Mouse (Mus musculus) heart, embryonic 10.5 days (tissue): Measurements from ENCODE around the gene Tex2. TPM values are rescaled to one million over a fixed set of nuclear protein-coding genes. Genes with fewer than 3 reads are reported as not detected.

ENCODE experiments used
- DNase-seq: peaks from one replicate; pipeline ENCODE4 v3.0.0-alpha.2; 2017; ENCODE audit warnings: low spot score
- H3K27ac ChIP-seq: fragments of 300-500 bp; sonication (generic); 2 replicates; pipeline ENCODE4 v1.5.1; 2016; ENCODE audit warnings: mild to moderate bottlenecking
- H3K27me3 ChIP-seq: fragments of 300-500 bp; sonication (generic); 2 replicates; pipeline ENCODE4 v1.6.1; 2016; ENCODE audit warnings: mild to moderate bottlenecking; ENCODE audit not compliant: poor library complexity, insufficient read depth, severe bottlenecking
- H3K36me3 ChIP-seq: fragments of 300-500 bp; sonication (generic); 2 replicates; pipeline ENCODE4 v1.6.1; 2016; ENCODE audit warnings: mild to moderate bottlenecking, moderate library complexity
- H3K4me1 ChIP-seq: fragments of 300-500 bp; sonication (generic); 2 replicates; pipeline ENCODE4 v1.6.1; 2016; ENCODE audit warnings: mild to moderate bottlenecking
- H3K4me3 ChIP-seq: fragments of 300-500 bp; sonication (generic); 2 replicates; pipeline ENCODE4 v1.5.1; 2016; ENCODE audit warnings: mild to moderate bottlenecking, moderate library complexity
- H3K9me3 ChIP-seq: fragments of 300-500 bp; sonication (generic); 2 replicates; pipeline ENCODE4 v1.6.1; 2016; ENCODE audit warnings: mild to moderate bottlenecking, moderate library complexity
- WGBS: fragments of 180-500 bp; shearing (Covaris S2); methylation state at CpG from one replicate; pipeline ENCODE4 v1.1.7; 2016; 5-methylcytosine and 5-hydroxymethylcytosine counted together
- polyA plus RNA-seq: library from polyadenylated mRNA; unstranded; fragments of >200 nt; fragmentation: Nextera tagmentation; extraction: Ambion mirVana; gene quantifications from 2 replicates; pipeline ENCODE4 v1.2.1, GENCODE M21; 2016

Gene Tex2
- polyA plus RNA-seq, 1 experiment from 2014 or later = 12.5 TPM

DNA sequence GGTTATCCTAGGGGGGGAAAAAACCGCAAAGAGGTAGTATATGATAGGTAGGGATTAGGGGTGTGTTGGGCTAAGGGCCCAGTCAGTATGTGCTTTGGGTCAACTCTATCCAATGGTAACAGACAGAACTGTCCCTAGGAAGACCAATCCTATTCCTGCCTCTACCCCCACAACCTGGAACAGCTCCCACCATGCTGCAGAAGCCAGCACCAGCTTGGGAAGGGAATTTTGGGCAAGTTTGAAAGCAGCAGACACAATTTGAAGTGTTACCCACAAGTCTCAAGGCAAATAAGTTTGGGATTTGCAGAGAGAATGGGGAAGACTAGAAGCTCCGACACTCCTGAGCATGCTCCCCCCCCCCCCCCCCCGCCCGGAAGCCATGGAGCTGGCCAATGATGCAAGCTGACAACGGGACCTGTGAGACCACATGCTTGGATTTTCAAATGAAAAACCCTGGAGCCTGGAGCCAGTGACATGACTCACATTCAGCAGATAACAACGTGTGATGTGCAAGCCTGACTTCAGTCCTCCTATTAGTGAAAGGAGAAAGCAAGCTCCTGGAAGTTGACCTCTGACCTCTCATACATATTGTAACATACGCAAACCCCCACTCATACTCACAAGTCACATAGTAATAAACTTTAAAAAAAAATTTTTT, 124.1 kb downstream of the Tex2 start:
- no peaks in the 10 kb centered on the region for H3K36me3 ChIP-seq
- H3K27ac ChIP-seq = 0 out of 2 replicates have a peak overlapping the region, but pooled peaks have one; percentile 91
- peaks cover 18% of the 10 kb centered on the region for H3K4me1 ChIP-seq
- 54% methylated on average over 7 of the region's 7 CpGs for WGBS
- H3K9me3 ChIP-seq = no peaks in the 10 kb centered on the region
- no peaks in the 10 kb centered on the region for H3K27me3 ChIP-seq
- no peak overlapping the region for H3K4me3 ChIP-seq
- no peak for DNase-seq

DNA sequence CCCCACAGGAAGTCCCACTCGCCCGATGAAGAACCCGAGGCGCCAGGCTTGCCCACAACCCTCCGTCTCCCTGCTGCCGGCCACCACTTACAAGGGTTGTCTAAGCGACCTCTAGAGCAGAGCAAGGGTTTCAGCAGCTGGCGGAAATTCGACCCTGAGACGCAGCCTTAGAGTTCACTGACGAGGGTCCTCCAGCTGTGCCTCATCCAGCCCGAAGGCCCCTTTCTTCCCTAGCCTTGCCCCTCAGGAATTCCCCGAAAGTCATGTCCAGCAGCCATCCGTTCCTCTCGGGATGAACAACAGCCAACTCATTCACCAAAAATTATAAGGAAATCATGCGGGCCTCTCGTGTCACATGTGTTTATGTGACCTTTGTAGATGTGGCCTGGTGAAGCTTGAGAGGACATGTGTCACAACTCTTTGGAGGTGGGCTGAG, 125.1 kb downstream of the Tex2 start:
- no peak for DNase-seq
- H3K4me1 ChIP-seq = peaks cover 18% of the 10 kb centered on the region
- H3K9me3 ChIP-seq = no peaks in the 10 kb centered on the region
- peak overlapping the region; percentile 89 for H3K4me3 ChIP-seq
- no peaks in the 10 kb centered on the region for H3K27me3 ChIP-seq
- H3K27ac ChIP-seq = peak overlapping the region; percentile 91
- WGBS = 14% methylated on average over 17 of the region's 17 CpGs
- no peaks in the 10 kb centered on the region for H3K36me3 ChIP-seq

DNA sequence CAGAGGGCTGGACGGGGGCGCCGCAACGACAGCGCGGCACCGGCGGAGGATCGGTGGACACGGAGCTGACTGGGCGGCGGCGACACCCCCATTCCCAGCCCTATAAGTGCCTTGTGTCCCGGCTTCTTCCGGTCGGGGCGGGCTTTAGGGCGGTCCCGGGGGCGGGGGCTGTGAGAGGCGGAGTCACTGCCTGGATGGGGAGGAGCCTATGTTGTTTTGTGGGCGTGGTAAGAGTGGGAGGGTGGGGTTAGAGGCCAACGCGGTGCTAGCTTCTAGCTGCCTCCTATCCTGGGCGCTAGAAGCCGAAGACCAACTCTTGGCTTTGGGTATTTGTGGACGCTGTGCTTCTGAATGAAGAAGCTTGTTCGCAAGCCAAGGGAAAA, 125.5 kb downstream of the Tex2 start, which contains the start of gene Ern1:
Gene Ern1 (minus strand): TSS at position 120 of the 383 bp plus-strand sequence.
- Histone ChIP-seq H3K4me1 (peaks cover 18% of the 10 kb centered on the region), H3K36me3 (no peaks in the 10 kb centered on the region), H3K27me3 (no peaks in the 10 kb centered on the region), H3K4me3 (peak within 1 kb of the TSS; percentile 89), H3K9me3 (no peaks in the 10 kb centered on the region), H3K27ac (peak within 1 kb of the TSS; percentile 91)
- WGBS = under 1% methylated on average over 28 of the region's 28 CpGs
- DNase-seq = peak; percentile 99

DNA sequence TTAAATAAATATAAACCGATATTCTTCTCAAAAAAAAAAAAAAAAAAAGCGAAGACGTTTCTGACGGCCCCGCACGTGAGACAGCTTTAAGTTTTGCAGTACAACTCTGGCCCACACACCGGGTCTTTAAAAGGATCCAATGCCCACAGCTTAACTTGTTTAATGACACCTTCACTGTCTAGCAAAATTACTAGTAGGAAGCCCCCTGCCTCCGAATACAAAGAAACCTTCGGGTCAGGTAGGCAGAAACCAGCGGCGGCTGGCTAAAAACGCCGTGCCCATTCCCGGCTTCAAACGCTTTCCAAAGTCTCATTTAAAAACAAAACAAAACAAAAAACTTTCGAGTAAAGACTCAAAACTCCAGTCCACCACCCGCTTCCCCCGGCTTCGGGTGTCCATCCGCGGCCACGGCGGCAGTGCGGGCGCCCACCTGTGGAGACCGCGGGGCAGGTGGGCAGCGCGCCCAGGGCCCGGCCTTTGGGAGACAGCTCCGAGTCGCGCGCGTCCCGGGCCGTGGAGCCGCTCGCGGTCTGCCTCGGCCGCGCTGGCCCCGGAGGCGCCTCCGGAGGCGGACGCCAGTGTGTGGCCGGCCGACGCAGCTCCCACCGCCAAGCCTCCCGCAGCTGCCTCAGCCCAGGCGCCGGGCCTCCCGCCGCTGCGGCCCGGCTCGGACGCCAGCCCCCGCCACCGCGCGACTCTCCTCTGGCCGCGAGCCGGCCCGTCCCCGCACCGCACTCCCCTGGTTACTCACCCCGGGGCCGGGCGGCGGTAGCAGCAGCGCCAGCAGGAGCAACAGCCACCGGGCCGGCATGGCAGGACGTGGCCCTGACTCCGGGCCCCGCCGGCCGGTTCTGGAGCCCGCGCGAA, 126.1 kb downstream of the Tex2 start:
- peak overlapping the region; percentile 89 for H3K4me3 ChIP-seq
- peak; percentile 75 for DNase-seq

DNA sequence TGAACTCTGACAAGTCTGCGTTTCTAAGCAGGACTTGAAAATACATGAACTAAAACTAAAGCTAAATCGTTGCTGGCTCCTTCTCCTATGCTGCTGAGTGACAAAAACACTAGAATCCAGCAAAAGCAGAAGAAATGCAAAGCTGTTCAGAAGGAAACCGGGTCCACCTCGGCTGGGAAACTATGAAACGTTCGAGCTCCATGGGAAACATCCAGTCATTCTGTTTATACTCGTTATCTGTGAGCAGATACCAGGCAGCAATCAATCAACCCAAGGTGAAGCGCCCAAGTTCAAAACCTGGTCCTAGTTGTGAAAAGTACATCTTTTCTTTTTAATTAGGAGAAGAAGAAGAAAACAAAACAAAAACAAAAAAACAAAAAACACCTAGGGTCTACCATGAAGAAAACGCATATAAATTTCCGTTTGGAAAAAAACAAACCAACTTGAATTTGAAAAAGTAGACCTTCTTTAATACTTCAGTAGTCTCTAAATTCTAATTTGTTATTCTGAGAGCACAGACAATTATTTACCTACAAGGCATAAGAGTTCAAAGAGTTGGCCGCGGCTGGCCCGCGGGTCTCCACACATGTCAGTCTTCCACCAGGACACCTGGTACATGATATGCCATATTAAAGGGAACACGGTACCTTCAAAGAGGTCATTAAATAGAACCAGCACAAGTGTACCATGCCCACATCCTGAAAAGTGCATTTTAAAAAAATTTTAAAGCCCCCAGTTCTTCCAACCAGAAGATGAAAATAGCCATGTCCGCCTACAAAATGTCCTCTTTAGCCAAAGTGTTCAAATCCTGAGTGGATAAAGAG, 127.0 kb downstream of the Tex2 start:
- no peak for DNase-seq
- H3K4me1 ChIP-seq = peaks cover 18% of the 10 kb centered on the region
- no peak overlapping the region for H3K27ac ChIP-seq
- WGBS = 36% methylated on average over 16 of the region's 16 CpGs
- H3K9me3 ChIP-seq = no peaks in the 10 kb centered on the region
- no peaks in the 10 kb centered on the region for H3K27me3 ChIP-seq
- no peaks in the 10 kb centered on the region; the same call in 1 of the 2 replicates for H3K36me3 ChIP-seq
- H3K4me3 ChIP-seq = peak overlapping the region; percentile 89

More for the DNA sequence above, 126.1 kb downstream of the Tex2 start:
- Histone ChIP-seq H3K27me3 (no peaks in the 10 kb centered on the region), H3K4me1 (peaks cover 18% of the 10 kb centered on the region), H3K36me3 (no peaks in the 10 kb centered on the region; the same call in 1 of the 2 replicates), H3K27ac (peak overlapping the region; percentile 91), H3K9me3 (no peaks in the 10 kb centered on the region)
- under 1% methylated on average over 86 of the region's 86 CpGs for WGBS

DNA sequence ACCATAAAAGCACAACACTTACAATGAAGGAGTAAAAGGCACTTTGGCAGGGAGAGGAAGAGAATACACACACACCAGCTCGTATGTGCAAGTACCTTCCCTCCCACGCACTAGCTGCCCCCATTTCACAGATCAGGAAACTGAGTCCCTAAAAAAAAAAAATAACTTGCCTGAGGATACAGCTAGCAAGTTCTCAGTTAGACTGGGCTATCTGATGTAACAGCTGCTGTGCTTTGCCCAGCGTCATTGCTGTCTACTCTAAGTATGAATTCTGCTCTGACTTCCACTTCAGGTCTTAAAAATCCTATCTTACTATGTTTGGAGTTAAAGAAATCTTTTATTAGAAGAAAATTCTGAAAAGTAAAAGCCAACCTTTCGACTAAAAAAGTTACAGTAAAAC, 127.6 kb downstream of the Tex2 start:
- Histone ChIP-seq H3K36me3 (no peaks in the 10 kb centered on the region; the same call in 1 of the 2 replicates), H3K27me3 (no peaks in the 10 kb centered on the region), H3K9me3 (no peaks in the 10 kb centered on the region), H3K27ac (no peak overlapping the region), H3K4me3 (peak overlapping the region; percentile 18; the same call in 1 of the 2 replicates), H3K4me1 (peaks cover 18% of the 10 kb centered on the region)
- WGBS = 69% methylated on average over 4 of the region's 4 CpGs
- DNase-seq = no peak

DNA sequence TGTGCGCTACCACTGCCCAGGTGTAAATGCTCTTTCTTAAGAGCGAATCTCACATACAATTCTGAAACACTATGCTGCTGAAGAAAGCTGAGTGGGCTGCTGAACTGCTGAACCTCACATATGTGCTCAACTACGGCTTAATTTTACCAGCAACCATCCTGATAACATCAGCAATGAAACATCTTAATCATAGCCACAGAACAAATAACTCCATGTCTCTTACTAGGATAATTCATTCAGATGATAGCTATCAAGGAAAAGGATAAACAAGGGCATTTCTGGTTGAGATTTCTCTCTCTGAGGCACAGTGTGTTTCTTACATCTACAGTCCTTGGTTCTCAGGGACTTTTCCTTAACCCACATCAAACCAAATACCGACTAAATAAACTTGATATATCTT, 128.3 kb downstream of the Tex2 start:
- no peaks in the 10 kb centered on the region; the same call in 1 of the 2 replicates for H3K36me3 ChIP-seq
- no peak overlapping the region for H3K4me3 ChIP-seq
- H3K4me1 ChIP-seq = peaks cover 21% of the 10 kb centered on the region
- no peak for DNase-seq
- H3K27ac ChIP-seq = no peak overlapping the region
- H3K9me3 ChIP-seq = no peaks in the 10 kb centered on the region
- WGBS = 94% methylated on average over 4 of the region's 4 CpGs
- H3K27me3 ChIP-seq = no peaks in the 10 kb centered on the region

DNA sequence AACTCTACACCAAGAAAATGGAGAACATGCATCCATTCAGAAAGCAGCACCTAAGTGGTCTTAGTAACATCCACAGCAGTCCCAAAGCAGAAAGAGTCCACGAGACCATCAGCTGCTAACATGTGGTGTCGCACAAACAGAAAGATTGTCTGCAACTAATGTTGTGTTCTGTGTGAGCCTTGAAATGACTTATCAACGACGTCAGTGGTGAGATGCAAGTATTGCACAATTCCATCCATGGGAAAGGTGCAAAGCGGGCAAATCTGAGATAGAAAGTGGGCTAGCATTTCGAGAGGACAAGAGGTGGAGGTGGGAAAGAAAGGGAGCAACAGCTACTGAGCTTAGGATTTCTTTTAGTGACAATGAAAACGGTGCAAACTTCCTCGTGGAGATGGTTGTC, 130.4 kb downstream of the Tex2 start:
- H3K27me3 ChIP-seq = no peaks in the 10 kb centered on the region
- peaks cover 9% of the 10 kb centered on the region; the same call in 1 of the 2 replicates for H3K4me1 ChIP-seq
- no peak overlapping the region for H3K27ac ChIP-seq
- no peaks in the 10 kb centered on the region; the same call in 1 of the 2 replicates for H3K36me3 ChIP-seq
- no peak for DNase-seq
- H3K4me3 ChIP-seq = no peak overlapping the region
- WGBS = 86% methylated on average over 8 of the region's 8 CpGs
- no peaks in the 10 kb centered on the region for H3K9me3 ChIP-seq

DNA sequence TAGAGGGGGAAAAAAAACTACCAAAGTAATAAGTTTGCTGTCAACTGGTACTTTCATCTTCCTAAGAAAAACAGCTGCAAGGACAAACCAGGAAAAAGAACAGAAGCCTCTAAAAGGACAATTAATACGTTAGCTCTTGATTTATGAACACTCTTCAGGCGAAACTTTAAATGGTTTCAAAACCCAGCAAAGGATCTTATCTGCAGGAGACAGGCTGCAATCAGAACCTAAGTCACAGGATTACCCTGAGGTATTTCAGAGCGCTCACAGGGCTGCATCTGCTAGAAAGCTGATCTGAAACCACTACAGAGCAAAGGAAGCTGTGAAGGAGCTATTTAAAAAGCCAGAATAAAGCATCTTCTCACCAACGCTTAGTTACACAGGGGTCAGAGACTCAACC, 131.6 kb downstream of the Tex2 start:
- no peak for DNase-seq
- 51% methylated on average over 4 of the region's 4 CpGs for WGBS
- H3K9me3 ChIP-seq = no peaks in the 10 kb centered on the region
- H3K4me3 ChIP-seq = no peak overlapping the region
- H3K36me3 ChIP-seq = no peaks in the 10 kb centered on the region; the same call in 1 of the 2 replicates
- peaks cover 7% of the 10 kb centered on the region; the same call in 1 of the 2 replicates for H3K4me1 ChIP-seq
- no peaks in the 10 kb centered on the region for H3K27me3 ChIP-seq
- H3K27ac ChIP-seq = no peak overlapping the region

DNA sequence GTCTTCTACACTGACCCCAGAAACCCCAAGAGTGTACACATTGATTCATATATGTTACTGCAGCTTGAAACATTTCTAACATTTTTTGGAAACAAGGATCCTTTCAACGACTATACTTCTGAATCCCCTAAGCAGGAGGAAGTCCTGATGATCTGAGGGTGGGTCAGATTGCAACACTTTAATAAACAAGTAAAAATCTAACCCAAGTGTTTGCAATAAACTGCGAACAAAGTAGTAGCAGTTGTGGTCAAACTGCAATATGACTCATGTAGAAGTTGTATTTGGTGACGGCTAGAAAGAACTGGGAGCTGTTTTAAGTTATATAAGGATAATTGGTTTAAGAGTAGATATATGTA, 132.7 kb downstream of the Tex2 start:
- DNase-seq = no peak
- H3K27ac ChIP-seq = no peak overlapping the region
- H3K4me3 ChIP-seq = no peak overlapping the region
- H3K4me1 ChIP-seq = peaks cover 4% of the 10 kb centered on the region; the same call in 1 of the 2 replicates
- WGBS = 88% methylated on average over 3 of the region's 3 CpGs
- no peaks in the 10 kb centered on the region for H3K9me3 ChIP-seq
- no peaks in the 10 kb centered on the region; the same call in 1 of the 2 replicates for H3K36me3 ChIP-seq
- no peaks in the 10 kb centered on the region for H3K27me3 ChIP-seq

DNA sequence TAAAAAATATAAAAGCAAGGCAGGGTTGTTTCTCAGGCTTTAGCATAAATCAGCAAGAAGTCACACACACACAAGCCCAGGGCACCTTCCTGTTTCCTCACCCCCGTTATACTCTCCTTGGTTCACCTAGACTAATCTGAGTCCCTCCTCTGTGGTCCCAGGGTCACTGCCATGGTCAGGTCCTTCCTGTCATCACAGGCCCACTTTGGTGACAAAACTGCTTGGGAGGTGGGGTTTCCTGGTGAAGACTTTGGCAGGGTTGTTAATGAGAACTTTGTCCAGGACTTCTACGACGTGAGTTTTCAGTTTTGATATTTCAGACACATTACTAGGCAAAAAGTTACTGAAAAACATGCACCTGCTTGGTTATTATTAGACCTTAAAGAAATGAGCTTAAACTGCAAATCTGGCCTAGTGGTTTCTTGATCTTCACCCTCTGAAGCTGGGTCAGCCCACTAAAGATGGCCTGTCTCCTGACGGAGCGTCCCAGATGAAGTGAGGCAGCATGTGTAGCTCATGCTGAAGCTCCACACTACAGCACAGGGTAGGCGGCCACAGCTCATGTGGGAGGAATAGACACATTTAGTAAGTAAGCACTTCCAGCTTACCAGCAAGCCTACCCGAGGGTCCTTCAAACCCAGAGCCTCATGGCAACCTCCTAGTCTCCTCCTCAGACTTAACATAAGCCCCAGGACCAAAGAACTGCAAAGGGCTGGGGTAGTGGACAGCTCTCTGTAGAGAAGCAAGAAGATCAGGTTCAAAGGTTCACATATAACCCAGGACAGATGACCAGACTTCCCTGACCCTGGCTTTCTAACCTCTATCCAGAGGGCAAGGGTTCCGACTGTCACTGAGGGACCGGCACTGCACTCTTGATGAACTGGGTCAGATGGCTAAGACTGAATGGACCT, 133.3 kb downstream of the Tex2 start:
- Histone ChIP-seq H3K9me3 (no peaks in the 10 kb centered on the region), H3K4me1 (peaks cover 4% of the 10 kb centered on the region; the same call in 1 of the 2 replicates), H3K27me3 (no peaks in the 10 kb centered on the region), H3K27ac (no peak overlapping the region), H3K36me3 (no peaks in the 10 kb centered on the region; the same call in 1 of the 2 replicates), H3K4me3 (no peak overlapping the region)
- no peak for DNase-seq
- WGBS = 78% methylated on average over 9 of the region's 9 CpGs
